Mouse (Mus musculus) induced T-regulatory cell, adult 2 months (primary cell): ENCODE data around the gene Bard1.

Source experiments
- DNase-seq: peaks from one replicate; pipeline ENCODE4 v3.0.0-alpha.2; 2012; ENCODE audit warnings: low read depth

Gene Bard1

DNA sequence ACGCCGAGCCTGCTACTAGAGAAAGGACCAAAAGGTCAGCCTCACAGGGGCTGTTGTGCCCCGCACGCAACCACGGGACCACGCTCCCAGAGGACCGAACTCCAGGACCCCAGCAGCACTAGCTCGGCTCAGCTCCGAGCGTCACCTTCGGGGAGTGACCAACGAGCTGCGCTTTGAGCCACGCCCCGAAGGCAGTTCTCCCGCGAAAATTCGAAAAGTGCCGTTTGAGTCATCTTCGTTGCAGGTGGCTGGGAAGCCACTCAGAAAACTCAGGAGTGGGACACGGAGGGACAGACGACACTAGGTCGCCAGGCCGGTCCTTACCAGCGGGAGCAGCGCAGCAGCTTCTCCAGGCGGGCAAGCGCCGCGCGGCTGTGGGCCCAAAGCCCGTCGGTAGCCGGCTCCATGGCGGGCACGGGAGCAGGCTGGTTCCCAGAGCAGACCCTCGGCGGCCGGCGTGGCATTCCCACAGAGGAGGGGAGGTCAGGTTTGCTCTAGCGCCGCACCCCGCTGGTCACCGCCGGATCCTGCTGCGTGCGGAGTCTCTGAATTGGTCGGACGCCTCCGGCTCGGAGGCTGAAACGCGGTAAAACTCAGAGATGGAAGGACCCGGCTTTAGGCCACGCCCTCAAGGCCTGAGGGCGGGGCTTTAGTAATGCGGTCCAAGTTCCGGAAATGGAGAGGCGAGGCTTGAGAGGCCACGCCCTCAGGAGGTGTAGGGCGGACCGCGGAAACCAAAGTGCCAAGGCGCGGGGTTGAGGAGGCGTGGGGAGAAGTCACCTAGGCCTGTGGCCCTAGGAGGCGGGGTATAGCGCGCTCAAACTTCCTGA, at the start of gene Bard1:
Gene Bard1 (minus strand): TSS at position 803 of the 830 bp plus-strand sequence.
- peak; percentile 100 for DNase-seq

DNA sequence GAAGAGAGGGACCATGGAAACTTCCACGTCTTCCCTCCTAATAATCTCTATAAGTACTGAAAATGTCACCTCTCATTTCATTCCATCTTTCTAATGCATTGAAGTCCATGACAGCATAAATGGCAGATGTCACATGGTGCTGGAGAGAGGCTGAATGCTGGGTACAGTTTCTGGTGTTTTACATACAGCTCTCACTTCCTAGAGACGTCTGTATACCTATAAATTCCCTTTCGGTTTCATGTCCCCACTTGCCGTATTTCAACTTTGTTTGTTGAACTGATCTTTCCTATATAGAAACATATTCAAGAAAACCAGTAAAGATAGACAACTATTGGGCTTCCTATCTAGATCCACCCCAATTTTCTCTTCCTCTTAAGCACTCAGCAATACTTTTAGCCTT, 24.2 kb upstream of the Bard1 start:
- no peak for DNase-seq

DNA sequence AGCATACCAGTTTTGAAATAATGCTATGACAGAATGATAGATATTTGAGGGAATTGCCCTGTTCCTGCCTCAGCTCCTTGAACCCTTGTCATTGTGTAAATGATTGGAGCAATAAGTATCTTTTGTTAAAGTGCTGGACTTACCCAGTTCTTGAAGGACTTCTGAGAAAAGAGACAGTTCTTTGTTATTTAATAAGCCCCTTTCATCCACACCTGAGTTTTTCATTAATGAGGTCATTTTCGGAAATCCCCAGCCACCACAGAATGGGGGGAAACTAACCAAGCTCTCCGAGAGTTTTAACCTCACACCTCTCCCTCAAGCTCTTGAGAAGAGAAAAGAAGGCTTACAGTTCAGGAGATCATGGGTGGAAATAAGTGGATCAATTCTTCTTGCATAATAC, 15.6 kb upstream of the Bard1 start:
- no peak for DNase-seq

DNA sequence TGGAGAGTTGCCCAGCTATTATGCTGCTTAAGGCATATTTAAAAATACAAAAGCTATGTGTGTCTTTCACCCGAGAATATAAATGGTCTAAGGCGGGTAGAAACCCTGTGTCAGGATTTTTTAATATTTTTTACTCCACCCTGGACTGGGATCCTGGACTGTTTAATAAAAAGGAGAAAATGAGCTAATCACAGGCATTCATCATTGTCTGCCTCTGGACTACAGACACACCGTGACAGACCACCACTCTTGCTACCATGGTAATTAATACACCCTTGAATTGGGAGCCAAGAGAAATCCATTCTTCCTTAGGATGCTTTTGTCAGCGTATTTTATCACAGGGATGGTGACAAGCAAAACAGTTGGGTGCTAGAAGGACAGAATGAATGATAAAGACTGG, 14.3 kb upstream of the Bard1 start:
- no peak for DNase-seq

DNA sequence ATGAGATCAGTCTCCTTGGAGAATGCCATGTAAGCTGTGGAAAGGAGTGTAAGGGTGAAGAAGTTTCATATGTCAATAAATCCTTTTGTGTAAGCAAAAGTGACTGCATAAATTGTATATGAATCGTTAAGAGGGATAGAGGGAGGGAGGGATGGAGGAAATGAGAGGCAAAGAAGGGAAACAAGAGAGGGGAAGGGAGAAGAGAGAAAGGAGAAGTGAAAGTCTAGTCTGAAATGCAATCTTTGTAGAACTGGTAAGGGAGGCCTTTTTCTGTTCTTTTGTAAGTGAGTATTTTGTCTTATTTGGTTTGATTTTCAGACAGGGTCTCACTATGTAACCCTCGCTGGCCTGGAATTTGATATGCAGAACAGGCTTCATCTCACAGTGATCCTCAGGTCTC, 12.8 kb upstream of the Bard1 start:
- no peak for DNase-seq

DNA sequence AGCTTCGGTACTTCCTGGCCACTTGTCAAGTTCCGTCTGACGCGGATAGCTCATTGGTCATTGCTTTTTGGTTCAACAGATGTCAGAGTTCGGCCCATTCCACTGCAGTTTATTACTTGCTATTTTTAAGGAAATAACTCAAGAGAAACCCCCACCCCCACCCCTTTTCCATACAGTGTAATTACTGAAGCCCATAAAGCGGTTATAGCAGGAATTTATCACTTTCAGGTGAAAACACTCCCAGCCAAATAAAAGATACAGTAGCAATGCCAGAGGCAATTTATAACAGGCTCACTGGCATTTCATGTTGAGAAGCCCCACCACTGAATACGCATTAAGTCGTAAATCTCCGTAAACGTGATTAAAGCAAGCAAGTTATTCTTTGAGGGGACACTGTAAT, 6.9 kb upstream of the Bard1 start:
- no peak for DNase-seq

DNA sequence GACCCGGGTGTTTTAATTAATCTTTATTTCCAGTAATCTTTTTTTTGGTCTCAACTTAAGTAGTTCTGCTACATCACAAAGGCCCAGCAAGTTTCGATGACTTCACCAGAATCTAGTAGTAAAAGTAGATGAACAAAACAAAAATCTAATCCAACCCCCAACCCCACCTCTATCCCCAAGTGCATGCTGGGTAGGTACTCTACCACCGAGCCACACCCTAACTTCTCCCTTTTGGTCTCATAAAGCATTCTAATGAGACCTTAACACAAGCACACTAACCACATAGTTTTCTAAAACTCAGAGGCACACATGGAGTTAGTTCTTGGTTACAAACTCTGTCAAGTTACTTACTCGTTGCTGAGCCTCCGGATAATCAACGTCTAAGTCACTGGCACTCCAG, 3.2 kb upstream of the Bard1 start:
- DNase-seq = no peak

DNA sequence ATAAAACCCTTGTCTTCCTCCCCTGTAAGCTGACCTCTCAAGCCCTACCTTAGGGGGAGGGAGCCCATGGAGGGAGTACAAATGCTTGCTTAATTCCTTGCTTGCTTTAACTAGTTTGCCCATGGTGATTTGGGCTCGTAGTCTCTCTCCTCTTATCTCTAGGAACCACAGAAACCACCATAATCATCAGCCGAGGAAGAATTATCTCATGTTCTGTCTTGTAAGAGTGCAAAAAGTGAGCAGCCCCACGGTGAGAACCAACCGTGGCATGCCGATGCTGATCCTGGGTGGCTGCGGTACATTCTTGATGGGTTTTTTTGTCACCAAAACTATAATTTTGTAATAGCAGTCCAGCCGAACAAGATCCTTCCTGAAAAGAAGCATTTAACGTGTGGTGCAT, 2.8 kb upstream of the Bard1 start:
- DNase-seq = no peak

DNA sequence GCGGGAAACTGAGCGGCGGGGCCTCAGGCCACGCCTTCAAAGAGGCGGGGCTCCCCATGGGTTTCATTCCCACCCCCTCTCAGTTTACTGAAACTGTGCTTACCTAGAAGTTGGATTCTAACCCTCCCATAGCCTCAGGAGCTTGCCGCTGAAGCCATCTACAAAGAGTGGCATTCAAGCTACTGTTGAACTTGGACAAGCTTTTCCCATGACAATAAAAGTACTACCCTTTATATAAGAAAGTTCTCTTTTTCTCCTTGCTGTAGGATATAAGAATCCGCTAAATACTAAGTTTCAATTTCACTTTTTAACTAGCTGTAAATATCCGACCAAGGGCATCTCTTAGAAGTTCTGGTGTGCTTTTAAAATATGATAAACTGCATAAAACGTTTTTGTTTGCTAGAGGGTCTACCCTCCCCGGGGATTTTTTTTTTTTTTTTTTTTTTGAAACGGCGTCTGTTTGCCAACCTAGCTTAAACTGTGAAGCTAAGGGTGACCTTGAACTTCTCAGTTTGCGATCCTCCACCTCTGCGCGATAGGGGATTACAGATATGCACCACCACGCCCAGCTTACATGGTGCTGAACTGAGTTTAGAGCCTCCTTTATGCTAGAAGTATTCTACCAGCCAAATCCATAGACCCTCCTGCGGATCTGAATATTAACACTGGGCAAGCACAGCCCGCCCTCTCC, 373 bp upstream of the Bard1 start:
- no peak for DNase-seq

DNA sequence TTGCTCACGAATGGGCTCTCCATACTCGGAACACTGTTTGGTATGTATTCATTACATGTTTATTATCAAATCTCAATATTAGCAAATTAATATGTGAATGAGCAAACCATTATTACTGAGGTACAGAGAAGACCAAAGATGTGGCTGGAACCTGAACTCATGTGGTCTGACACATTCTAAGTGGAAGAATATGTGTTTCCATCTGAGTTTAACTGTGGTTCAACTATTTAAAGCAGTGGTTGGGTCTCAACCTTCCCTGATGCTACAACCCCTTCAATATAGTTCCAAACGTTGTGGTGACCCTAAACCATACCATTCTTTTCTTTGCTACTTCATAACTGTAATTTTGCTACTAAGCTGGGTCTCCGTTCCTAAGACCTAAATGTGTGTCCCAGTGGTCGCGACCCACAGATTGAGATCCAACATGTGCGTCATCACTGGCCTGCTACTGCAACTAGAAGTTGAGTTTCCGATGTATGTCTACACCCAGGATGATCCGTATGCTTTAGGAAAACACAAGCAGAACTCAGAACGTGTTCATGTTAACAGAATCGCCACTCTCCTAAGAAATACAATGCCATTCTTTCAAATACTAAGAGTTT, 1.5 kb downstream of the Bard1 start:
- peak; percentile 75 for DNase-seq

DNA sequence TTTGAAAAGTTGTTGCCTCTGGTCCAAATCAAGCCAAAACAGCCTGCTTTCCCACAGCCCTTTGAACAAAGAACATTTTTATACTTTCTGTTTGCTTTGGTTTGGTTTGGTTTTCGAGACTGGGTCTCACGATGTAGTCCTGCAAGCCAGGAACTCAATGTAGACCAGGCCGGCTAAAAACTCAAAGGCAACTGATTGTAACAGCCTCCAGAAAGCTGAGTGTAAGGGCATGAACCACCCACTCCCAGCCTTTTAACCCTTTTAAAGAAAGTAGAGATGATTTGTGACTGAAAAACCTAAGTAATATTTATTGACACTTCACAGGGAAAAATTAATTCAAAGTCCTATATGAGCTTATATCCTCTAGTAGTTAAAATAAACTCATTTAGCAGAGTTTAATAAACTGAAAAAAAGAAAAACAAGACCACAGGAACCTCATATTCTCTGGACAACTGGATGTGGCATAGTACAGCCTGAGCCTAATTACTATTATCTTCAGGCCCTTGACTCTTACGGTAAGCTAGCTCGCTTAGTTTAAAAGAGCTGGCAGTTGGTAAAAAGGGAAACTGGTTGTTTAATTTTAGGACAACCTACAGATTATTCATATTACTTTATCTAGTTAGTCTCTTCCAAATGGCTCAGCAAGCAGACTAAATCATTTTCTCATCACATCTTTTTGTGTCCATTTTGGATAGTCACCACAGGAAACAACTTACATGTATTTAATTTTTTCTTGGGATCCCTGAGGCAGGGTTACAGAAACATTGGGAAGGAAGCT, 2.2 kb downstream of the Bard1 start:
- DNase-seq = peak; percentile 62

DNA sequence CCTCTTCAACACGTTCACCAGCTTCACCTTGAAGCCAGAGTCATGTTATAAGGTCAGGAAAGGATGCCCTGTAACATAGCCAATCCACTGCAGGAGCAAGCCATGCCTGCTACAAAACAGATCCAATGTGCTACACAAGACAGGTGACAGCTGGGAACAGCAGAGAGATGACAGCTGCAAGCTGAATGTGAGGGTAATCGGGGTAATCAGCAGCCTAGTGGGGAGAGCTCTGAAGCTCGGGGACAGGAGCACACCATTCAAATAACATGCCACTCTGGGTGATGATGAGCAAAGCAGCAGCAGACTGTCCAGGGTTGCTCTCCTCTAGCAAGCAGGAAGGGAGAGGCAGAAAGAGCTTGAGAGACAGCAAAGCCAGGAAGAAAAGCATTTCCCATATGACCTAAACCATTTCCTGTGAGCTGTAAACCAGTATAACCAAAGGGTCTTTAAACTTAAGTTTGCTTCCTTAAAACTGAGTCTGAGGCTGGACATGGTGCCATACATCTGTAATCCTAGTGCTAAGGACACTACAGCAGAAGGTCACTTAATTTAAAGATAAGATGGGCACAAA, 2.9 kb downstream of the Bard1 start:
- DNase-seq = peak; percentile 71

DNA sequence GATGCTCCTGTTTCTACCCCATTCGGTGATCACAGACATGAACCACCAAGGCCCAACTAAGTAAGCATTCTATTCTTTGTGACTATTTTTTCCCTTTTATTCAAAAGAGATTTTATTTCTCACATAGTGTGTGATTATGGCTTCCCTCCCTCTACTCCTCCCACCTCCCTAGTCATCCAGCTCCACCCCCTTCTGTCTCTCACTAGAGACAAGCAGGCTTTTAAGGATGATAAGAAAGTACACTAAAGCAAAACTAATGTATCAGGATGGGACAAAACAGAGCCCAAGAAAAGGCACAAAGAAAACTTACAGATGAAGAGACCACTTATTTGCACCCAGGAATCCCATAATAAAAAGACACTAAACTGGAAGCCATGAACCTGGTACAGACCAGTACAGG, 6.9 kb downstream of the Bard1 start:
- no peak for DNase-seq

DNA sequence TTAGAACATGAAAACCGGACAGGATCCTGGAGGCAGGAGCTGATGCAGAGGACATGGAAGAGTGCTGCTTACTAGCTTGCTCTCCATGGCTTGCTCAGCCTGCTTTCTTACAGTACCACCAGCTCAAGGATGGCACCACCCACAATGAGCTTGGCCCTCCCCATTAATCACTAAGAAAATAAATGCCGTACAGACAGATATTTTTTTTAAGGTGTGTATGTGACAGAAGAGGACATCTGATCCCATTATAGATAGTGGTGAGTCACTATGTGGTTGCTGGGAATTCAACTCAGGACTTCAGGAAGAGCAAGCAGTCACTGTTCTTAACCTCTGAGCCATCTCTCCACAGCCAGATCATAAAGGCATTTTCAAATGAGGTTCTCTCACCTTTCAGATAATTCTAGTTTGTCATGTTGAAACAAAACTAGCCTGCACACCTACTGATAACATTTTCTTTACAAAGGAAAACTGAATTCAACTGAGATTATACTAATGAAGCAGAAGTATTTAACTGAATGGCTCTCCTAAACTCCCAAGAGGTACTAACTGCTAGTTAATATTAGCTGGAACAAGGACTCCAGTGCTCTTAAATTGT, 7.6 kb downstream of the Bard1 start:
- no peak for DNase-seq

DNA sequence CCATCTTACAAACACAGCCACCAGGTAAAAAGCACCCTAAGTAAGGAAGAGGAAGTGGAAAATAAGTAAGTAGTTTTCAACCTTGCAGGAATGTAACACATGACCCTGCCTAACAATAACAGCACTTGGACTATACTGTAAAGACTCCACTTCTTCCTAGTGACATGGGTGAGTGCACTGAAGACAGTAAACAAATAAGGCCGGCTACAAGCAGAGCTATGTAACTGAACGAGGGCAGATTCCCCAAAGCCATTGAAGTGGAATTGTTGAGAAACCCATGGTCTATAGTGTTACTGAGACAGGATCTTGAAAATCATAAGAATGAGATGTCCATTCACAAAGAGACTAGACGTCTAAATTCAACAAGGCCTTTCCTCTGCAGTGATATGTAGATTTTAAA, 27.3 kb downstream of the Bard1 start:
- no peak for DNase-seq

DNA sequence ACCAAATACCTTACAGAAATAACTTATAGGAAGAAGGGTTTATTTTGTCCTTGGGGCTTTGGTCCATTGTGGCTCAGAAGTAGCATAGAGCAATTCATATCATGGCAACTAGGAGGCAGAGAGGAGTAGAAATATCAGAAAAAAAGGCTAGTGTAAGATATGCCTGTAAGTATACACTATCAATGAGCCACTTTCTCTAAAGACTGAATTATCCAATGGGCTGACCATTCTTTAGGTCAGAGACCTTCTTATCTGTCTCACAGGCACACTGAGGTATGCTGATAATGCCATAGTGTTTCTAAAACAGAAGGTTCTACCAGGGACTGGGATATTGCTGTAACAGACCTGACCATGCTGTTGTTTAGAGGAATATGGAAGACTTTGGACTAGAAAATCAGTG, 32.2 kb downstream of the Bard1 start:
- DNase-seq = no peak

DNA sequence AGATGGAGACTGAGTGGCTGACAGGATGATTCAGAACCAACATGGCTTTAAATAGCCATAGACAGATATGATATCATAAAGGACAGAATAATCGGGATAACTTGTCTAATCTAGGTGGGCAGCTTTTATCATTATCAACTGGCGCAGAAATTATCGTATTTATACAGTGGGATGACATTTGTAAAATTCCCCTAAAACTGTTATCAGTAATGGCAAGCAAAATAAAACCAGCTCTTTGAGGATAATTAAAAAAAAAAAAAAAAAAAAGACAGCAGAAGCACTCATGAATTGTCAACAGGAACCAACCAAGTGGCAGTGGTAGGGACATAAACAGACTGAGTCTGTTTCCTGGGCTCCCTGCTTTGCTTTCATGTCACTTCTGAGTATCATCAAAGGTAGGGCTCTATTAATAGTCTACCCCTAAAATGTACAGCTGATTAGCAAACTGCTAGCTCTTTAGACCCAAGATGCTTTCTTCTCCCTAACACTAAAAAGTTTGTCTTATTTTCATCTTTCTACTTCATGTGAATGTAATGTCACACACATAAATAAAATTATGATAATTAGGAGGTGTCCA, 34.1 kb downstream of the Bard1 start:
- no peak for DNase-seq

DNA sequence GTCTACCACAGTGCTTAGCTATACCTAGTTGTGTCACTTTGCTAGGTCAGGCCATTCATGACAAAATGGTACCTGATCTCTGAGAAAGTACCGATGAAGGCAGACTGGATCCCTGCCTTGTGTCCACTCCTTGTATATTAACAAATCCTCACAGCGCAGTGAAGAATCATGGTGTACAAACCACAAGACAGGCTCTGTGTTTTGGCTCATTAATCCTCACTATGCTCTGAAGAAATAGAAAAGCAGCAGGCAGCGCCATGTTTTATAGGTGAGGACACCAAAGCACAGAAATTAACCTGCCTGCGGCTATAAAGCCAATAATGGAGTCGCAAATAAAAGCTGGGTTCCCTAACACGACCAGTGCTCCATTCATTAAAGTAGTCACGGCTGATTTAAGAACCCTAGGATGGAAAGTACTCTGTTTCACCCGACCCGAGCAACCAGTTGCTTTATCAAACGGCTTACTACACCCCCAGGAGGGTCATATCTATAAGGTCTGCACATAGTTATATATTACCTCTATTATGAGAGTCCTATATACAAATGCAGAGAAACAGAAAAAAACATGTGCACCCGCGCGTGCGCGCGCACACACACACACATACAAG, 39.0 kb downstream of the Bard1 start:
- DNase-seq = no peak

DNA sequence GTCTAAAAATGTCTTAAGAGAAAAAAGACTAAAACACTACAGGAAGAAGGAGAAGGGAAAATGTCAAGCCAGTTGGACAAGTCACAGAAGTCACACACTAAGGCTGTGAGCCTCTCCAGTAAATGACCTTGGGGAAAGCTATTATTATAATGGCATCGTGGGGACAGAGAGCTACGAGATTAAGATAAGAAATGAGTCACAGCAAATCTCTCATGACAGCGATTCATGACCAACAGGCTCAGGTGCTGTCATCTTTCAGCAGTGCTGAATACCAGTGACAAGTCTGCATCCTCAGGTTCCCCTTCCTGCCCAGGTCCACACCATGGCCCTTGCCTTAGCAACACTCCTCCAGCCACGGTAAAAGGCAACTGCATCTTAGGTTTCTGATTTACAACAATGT, 46.8 kb downstream of the Bard1 start:
- no peak for DNase-seq

DNA sequence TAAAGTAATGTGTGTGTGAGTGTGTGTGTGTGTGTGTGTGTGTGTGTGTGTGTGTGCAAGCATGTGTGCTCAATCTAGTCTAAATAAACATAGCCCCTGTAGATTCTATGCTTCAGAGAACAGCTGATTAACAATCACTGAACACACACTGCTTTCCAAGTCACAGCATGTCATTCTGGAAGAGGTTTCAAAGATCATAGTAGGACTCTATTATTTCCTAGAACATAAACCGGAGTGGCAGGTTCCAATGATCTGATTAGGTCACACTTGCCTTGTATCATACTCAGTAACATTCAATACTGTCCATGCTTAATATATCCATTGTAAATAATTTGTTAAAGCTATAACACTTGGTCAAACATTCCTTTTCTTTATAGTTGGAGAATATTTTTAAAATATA, 47.5 kb downstream of the Bard1 start:
- DNase-seq = no peak

DNA sequence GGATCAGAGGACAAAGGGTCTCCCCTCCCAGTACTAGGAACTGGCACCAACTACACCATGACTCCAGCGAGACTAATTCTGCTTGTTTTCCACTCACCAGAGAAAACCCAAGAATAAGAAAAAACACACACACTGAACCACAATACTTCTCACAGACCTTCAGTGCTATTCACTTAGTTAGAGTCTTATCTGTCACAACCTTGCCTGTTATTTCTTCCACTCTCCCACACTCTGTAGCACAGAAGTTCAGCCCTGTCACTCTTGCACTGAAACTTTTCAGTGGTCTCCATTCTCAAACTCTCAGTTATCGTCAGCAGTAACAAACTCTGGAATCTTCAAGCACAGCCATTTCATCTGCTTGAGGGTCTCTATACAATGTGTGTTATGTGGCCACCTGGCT, 50.2 kb downstream of the Bard1 start:
- DNase-seq = no peak
